Mouse (Mus musculus): ENCODE data around the gene Gna12. TPM values are rescaled to one million over a fixed set of nuclear protein-coding genes. Genes with fewer than 3 reads are reported as not detected.

The Gna12 gene
- 10 to 100 TPM; 80.5 to 84.2 TPM for total RNA-seq (2021)
- long read RNA-seq, experiment 1, transcript Gna12-201 (4 exons, 3,416 nt), result major isoform, 137 of 171 reads
- long read RNA-seq, experiment 1, partial matches to known transcripts, result 9 of 171 reads
- long read RNA-seq, experiment 1, other reads (novel, unspliced or antisense), result 24 of 171 reads
- long read RNA-seq, experiment 2, transcript Gna12-201 (4 exons, 3,416 nt), result major isoform, 146 of 172 reads
- long read RNA-seq, experiment 2, partial matches to known transcripts, result 2 of 172 reads
- long read RNA-seq, experiment 2, other reads (novel, unspliced or antisense), result 24 of 172 reads

DNA sequence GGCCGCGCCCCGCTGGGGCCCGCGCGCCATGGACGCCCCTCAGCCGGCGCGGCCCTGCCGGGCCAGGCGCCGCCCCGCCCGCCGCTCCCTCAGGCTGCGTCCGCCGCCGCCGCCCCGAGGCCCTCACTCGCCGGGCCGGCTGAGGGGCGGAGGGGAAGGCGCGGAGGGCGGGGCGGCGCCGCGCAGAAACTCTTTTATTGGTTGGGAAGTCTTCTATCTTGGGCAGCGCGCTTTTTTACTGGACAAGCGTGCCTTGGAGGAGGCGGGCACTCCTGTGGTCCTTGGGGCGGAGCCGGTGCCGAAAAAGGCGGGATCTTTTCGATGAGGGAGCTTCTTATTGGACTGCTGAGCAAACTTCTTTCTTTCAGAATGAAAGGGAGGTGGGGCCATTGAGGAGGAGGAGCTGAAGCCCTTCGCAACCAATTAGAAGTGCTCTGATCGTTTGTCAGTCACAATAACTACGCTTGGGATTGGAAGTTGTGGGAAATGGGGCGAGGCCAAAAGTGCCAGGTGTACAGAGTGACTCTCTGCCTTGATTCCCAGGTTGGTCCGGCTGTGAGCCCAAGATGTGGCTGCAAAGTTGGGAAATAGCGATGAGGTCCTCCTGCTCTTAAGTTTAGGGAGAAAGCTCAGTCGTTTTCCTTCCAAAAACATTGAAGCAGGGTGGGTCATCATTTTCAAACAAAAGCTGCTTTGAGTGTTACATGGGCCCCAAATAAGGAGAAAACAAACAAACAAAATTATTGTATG lies at the start of gene Gna12:
Gene Gna12 (minus strand): TSS at position 118 of the 750 bp plus-strand sequence.
- peak; percentile 94 to 96 for DNase-seq
- intact Hi-C loops (cut with DNase I), result no loop called here

- no peak for DNase-seq
- intact Hi-C loops (cut with DNase I), result loop anchor here (10.0 kb wide), 1 partner anchor 356 kb away; no protein-coding TSS in a partner anchor
These were observed 48.4 kb upstream of the Gna12 start for GRCm38 (mm10) chr5:140878644-140879043.

- intact Hi-C loops (cut with DNase I), result loop anchor here (5.0 to 10.0 kb wide), 2 partner anchors 203 to 361 kb away; no protein-coding TSS in a partner anchor
These were observed 43.6 kb upstream of the Gna12 start for GRCm38 (mm10) chr5:140873736-140874307.

GRCm38 (mm10) chr5:140873039-140873551 lies 42.9 kb upstream of the Gna12 start:
- DNase-seq, result peak in 1 of 2 experiments; percentile 20

More at GRCm38 (mm10) chr5:140873736-140874307, 43.6 kb upstream of the Gna12 start:
- no peak for DNase-seq

DNA sequence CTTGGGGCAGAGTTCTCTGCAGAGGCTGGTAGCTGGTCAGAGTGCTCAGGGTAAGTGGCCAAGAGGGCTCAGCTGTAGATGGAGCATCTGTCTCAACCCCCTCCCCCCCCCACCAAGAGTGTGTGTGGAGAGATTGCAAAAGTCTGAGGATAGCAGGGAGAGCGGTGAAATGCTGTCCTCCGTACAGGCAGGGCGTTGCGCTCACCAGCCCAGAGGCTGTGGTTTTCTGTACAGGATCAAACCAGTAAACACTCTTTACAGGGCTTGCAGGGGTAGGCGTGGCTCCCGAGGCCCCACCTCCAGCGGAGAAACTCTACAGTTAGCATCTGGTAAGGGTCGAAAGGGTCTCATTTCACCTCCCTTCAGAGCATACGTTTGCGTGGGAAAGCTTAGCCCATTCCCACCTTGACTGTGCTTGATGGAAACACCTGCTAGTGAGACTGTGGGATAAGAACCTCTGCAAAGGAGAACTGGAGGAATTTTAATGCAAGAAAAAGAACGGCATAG lies 42.4 kb upstream of the Gna12 start:
- intact Hi-C loops (cut with DNase I), result loop anchor here (5.0 to 10.0 kb wide), 2 partner anchors 205 to 362 kb away; no protein-coding TSS in a partner anchor
- no peak for DNase-seq

More at GRCm38 (mm10) chr5:140873039-140873551, 42.9 kb upstream of the Gna12 start:
- intact Hi-C loops (cut with DNase I), result loop anchor here (5.0 to 10.0 kb wide), 2 partner anchors 204 to 362 kb away; no protein-coding TSS in a partner anchor

- intact Hi-C loops (cut with DNase I), result loop anchor here (5.0 to 10.0 kb wide), 2 partner anchors 206 to 364 kb away; no protein-coding TSS in a partner anchor
- DNase-seq, result no peak
These were observed 41.0 kb upstream of the Gna12 start for GRCm38 (mm10) chr5:140871241-140871640.

GRCm38 (mm10) chr5:140869034-140869433 lies 38.8 kb upstream of the Gna12 start:
- intact Hi-C loops (cut with DNase I), result loop anchor here (5.0 kb wide), 1 partner anchor 1448 kb away; no protein-coding TSS in a partner anchor
- DNase-seq, result peak; percentile 57 to 73

DNA sequence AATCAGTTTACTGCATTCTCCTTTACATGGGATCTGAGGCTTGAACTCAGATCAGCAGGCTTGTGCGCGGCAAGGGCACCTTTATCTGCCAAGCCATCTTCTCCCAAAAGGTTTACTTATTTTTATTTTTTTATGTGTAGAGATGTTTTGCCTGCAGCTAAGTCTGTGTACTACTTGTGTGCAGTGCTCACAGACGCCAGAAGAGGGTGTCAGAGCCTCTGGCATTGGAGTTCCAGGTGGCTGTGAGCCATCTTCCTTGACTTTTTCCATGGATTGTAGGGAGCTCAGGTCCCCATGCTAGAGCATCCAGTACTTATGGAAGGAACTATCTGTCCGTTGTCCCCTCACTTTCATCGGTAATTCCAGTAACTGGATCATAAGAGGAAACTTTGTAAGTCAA lies 29.5 kb upstream of the Gna12 start:
- no peak for DNase-seq
- intact Hi-C loops (cut with DNase I), result no loop called here

GRCm38 (mm10) chr5:140858335-140858734 lies 28.1 kb upstream of the Gna12 start:
- intact Hi-C loops (cut with DNase I), result no loop called here
- no peak for DNase-seq

GRCm38 (mm10) chr5:140857432-140858154 lies 27.4 kb upstream of the Gna12 start:
- intact Hi-C loops (cut with DNase I), result no loop called here
- DNase-seq, result no peak

DNA sequence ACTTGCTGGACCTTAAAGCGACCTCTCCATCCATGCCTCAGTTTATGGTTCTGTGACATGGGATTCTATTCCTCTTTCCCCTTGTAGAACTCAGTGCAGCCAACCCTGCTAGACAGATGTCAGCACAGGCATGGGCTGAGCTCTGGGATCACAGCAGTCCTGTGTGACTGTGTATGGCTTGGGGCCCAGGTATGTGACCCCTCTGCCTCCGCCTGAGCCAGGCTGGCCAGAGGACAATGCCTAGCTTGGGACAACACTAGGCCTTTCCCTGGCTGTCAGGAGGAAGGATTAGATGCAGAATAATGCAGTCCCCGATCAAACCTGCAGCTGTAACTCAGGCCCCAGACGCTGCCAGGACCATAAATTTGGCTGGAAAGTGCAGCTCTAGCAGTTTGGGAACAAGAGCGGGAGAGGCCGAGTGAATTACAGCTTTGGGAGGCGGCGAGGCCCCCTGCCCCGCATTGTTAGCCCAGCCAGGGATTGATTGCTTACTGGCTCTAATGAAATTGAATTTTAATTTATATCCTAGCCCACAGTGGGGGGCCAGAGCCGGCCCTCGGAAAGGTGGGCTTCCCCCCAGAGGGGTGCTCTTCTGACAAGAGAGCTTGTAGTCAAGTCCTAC lies 25.8 kb upstream of the Gna12 start:
- no peak for DNase-seq
- intact Hi-C loops (cut with DNase I), result no loop called here

GRCm38 (mm10) chr5:140854700-140855099 lies 24.5 kb upstream of the Gna12 start:
- no peak for DNase-seq
- intact Hi-C loops (cut with DNase I), result no loop called here

DNA sequence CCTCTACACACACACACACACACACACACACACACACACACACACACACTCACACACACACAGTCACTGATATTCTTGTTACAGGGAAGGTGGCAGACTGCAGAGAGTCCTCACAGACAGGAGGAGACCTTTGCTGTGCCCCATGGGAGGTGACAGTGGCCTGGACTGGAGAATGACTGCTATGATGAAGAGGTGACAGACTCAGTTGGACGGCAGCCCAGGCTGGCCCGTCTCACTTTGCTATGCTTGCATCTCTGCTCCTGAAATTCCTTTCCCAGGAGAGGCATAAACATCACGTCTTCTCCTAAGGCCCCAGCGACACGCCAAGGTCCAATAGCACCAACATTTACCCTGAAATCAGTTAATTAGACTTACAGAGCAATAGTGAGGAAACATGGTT lies 23.5 kb upstream of the Gna12 start:
- no peak for DNase-seq
- intact Hi-C loops (cut with DNase I), result no loop called here

DNA sequence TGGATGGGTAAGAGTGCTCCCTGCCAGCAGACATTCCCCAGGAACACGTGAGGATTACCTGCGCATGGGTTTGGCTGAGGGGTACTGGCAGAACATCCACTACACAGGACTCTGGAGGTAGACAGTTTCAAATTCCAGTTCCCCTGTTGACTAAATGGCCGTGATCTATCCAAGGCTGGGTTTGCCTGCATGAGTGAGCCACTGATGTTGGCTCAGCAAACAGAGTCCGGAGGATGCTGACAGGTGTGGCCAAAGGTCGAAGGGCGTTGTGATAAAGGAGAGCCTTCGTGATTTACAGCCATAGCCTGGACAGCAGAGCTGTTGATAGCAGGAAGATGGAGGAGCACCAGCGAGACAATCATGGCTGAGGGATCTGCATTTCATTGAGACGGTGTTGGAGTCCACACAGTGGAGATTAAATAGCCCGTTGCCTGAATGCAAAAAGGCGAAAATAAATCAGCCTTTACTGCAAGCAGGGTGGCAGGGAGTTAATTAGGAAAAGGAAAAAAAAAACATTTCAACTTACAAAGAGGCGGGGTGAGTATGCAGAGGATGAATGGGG lies 22.3 kb upstream of the Gna12 start:
- intact Hi-C loops (cut with DNase I), result no loop called here
- no peak for DNase-seq

GRCm38 (mm10) chr5:140847300-140847729 lies 17.1 kb upstream of the Gna12 start:
- intact Hi-C loops (cut with DNase I), result loop anchor here (5.0 kb wide), 2 partner anchors 1470 to 1600 kb away; no protein-coding TSS in a partner anchor
- DNase-seq, result peak; percentile 25 to 56

GRCm38 (mm10) chr5:140841942-140842341 lies 11.7 kb upstream of the Gna12 start:
- intact Hi-C loops (cut with DNase I), result no loop called here
- no peak for DNase-seq

GRCm38 (mm10) chr5:140831064-140831431 lies 817 bp upstream of the Gna12 start:
- no peak for DNase-seq
- intact Hi-C loops (cut with DNase I), result no loop called here

DNA sequence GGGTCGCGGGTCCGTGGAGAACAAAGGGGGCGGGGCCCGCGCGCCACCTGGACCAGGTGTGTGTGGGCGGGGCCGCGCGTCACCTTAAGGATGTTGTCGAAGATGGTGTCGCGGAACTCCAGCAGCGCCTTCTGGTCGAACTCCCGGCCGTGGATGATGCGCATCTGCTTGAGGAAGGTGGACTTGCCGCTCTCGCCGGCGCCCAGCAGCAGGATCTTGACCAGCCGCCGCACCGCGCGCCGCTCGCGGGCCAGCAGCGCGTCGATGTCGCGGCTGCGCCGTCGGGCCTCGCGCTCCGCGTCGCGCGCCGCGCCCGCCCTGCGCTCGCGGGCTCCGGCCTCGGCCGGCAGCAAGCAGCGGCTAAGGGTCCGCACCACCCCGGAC lies 328 bp downstream of the Gna12 start:
- peak in 1 of 2 experiments; percentile 37 for DNase-seq
- intact Hi-C loops (cut with DNase I), result loop anchor here (2.0 to 5.0 kb wide), 3 partner anchors 31 to 128 kb away; partner anchors contain the start of gene Iqce

Measured in heart, postnatal 14 days (tissue).